Mouse (Mus musculus) megakaryocyte progenitor cell, adult 5-6 weeks (primary cell): ENCODE measurements around the gene Dusp12. TPM values are rescaled to one million over a fixed set of nuclear protein-coding genes. Genes with fewer than 3 reads are reported as not detected.
A peak's percentile ranks its signal among the peaks of the same experiment; 100 is the strongest.

Experiments
- ATAC-seq: replicated peaks from 2 replicates; pipeline ENCODE4 v1.8.0; 2016; ENCODE audit warnings: mild to moderate bottlenecking, moderate TSS enrichment, inconsistent platforms; ENCODE audit not compliant: poor library complexity
- total RNA-seq, 2 experiments: library from RNA; stranded (forward) in 1 of 2; stranded (reverse) in 1 of 2; fragments of 157-497, 149-512 nt in 1 of 2; fragments of 200-1000 nt in 1 of 2; gene quantifications; 2 replicates each; pipeline versions ENCODE4 v1.2.3 to v1.2.4; 2015 to 2017

The Dusp12 gene
- total RNA-seq (2015) (17.6 and 19.9 TPM in 2 replicates), total RNA-seq (2017) (9.4 and 10.3 TPM in 2 replicates)

- peak; percentile 98 for ATAC-seq
Measured at GRCm38 (mm10) chr1:170884978-170885561, at the start of gene Dusp12, which contains the start of gene Gm26620. Dusp12 (minus strand) TSS chr1:170885540. Gm26620 (plus strand) TSS chr1:170885065.

GRCm38 (mm10) chr1:170934383-170934782 is 49.0 kb upstream of the Dusp12 start:
- ATAC-seq: peak; percentile 78

- ATAC-seq: peak; percentile 49; the same call in 1 of the 2 replicates
Measured at GRCm38 (mm10) chr1:170933940-170934339, 48.6 kb upstream of the Dusp12 start.

- no peak for ATAC-seq
Measured at GRCm38 (mm10) chr1:170933386-170933920, 48.1 kb upstream of the Dusp12 start.

GRCm38 (mm10) chr1:170932043-170932442 is 46.7 kb upstream of the Dusp12 start:
- ATAC-seq: no peak

GRCm38 (mm10) chr1:170929245-170929644 is 43.9 kb upstream of the Dusp12 start:
- ATAC-seq: no peak

- ATAC-seq: no peak
Measured at GRCm38 (mm10) chr1:170928467-170928866, 43.1 kb upstream of the Dusp12 start.

GRCm38 (mm10) chr1:170927378-170927777 is 42.0 kb upstream of the Dusp12 start, which contains the start of gene Fcrla:
Fcrla (minus strand) TSS chr1:170927583.
- no peak for ATAC-seq

- no peak for ATAC-seq
Measured at GRCm38 (mm10) chr1:170926941-170927340, 41.6 kb upstream of the Dusp12 start.

- peak; percentile 97 for ATAC-seq
Measured at GRCm38 (mm10) chr1:170924485-170924884, 39.1 kb upstream of the Dusp12 start.

- 0 out of 2 replicates have a peak, but pooled peaks have one; percentile 26 for ATAC-seq
Measured at GRCm38 (mm10) chr1:170919308-170919707, 34.0 kb upstream of the Dusp12 start.

- ATAC-seq: no peak
Measured at GRCm38 (mm10) chr1:170915657-170916056, 30.3 kb upstream of the Dusp12 start.

GRCm38 (mm10) chr1:170912891-170913615 is 27.7 kb upstream of the Dusp12 start, which contains the start of gene Fcrlb:
Fcrlb (minus strand) TSS chr1:170912941.
- ATAC-seq: no peak

- peak; percentile 50 for ATAC-seq
Measured at GRCm38 (mm10) chr1:170911907-170912660, 26.7 kb upstream of the Dusp12 start.

GRCm38 (mm10) chr1:170908341-170908740 is 23.0 kb upstream of the Dusp12 start:
- ATAC-seq: peak; percentile 20; the same call in 1 of the 2 replicates

- peak; percentile 68 for ATAC-seq
Measured at GRCm38 (mm10) chr1:170907456-170908191, 22.3 kb upstream of the Dusp12 start.

GRCm38 (mm10) chr1:170907111-170907455 is 21.7 kb upstream of the Dusp12 start:
- ATAC-seq: no peak

GRCm38 (mm10) chr1:170903485-170903884 is 18.1 kb upstream of the Dusp12 start:
- ATAC-seq: no peak

GRCm38 (mm10) chr1:170901536-170902238 is 16.3 kb upstream of the Dusp12 start:
- ATAC-seq: peak; percentile 92
